Mouse (Mus musculus) ES-Bruce4 (cell line): Measurements from ENCODE around the gene Fancd2os.

Experiments used
- CTCF ChIP-seq: IDR thresholded peaks from one replicate; pipeline ENCODE4 v1.8.1; 2011; ENCODE audit warnings: low read depth, low read length
- EP300 ChIP-seq: IDR thresholded peaks from 2 replicates; pipeline ENCODE4 v1.6.1; 2011; ENCODE audit warnings: low read depth, low read length; ENCODE audit not compliant: insufficient read depth
- POLR2A ChIP-seq: IDR thresholded peaks from one replicate; pipeline ENCODE4 v1.8.1; 2011; ENCODE audit warnings: low read length; ENCODE audit not compliant: insufficient read depth

GRCm38 (mm10) chr6:113599833-113600232 is 682 bp downstream of the Fancd2os start:
- TF ChIP-seq CTCF = no peak
- TF ChIP-seq POLR2A = no peak
- no peak for TF ChIP-seq EP300
